Mouse (Mus musculus): ENCODE data around the gene Olfml2a. TPM values are rescaled to one million over a fixed set of nuclear protein-coding genes. Genes with fewer than 3 reads are reported as not detected.
A peak's percentile ranks its signal among the peaks of the same experiment; 100 is the strongest.

The Olfml2a gene
- polyA plus RNA-seq, 1 experiment from 2014 or later = 2.7 TPM

DNA sequence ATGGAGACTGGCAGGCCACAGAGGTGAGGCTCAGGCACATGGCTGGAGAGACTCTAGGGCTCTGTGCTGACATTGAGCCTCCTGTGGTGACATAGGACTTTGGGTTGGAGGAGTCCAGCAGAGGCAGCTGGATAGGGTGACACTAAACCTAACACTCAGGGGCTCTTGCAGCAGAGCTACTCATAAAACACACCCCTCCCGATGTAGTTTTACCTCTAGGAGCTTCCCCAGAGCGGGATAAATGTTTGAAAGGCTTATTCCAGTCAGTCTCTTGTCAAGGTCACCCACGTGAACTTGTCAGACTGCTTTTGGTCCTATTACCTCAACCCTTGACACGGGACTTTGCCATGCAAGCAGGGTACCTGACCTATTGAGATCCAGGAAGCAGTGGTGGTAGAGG lies 67.6 kb downstream of the Olfml2a start:
- no peak overlapping the region for H3K9ac ChIP-seq (ENCODE audit: low read depth, low read length)
- no peak for TF ChIP-seq CTCF (IDR thresholded peaks at IDR 0.05; ENCODE audit: low read depth)
- DNase-seq (ENCODE audit: low spot score) (no peak), ATAC-seq (replicated peaks; ENCODE audit: low FRiP score, low read depth) (no peak)
- no peak overlapping the region for H3K4me3 ChIP-seq (replicated peaks; ENCODE audit: low read depth, low read length)
- no peaks in the 10 kb centered on the region for H3K27me3 ChIP-seq (ENCODE audit: insufficient read depth, low read length)
- H3K4me2 ChIP-seq (ENCODE audit: low read length) = no peak overlapping the region
- peaks cover 10% of the 10 kb centered on the region; the same call in 1 of the 2 replicates for H3K4me1 ChIP-seq (replicated peaks; ENCODE audit: insufficient read depth, low read length)
- no peaks in the 10 kb centered on the region for H3K9me3 ChIP-seq (replicated peaks; ENCODE audit: low read length)
- 44% methylated on average over 4 of the region's 4 CpGs for WGBS
- no peak overlapping the region for H3K27ac ChIP-seq
- H3K36me3 ChIP-seq (ENCODE audit: insufficient read depth, low read length) = peaks cover 27% of the 10 kb centered on the region

DNA sequence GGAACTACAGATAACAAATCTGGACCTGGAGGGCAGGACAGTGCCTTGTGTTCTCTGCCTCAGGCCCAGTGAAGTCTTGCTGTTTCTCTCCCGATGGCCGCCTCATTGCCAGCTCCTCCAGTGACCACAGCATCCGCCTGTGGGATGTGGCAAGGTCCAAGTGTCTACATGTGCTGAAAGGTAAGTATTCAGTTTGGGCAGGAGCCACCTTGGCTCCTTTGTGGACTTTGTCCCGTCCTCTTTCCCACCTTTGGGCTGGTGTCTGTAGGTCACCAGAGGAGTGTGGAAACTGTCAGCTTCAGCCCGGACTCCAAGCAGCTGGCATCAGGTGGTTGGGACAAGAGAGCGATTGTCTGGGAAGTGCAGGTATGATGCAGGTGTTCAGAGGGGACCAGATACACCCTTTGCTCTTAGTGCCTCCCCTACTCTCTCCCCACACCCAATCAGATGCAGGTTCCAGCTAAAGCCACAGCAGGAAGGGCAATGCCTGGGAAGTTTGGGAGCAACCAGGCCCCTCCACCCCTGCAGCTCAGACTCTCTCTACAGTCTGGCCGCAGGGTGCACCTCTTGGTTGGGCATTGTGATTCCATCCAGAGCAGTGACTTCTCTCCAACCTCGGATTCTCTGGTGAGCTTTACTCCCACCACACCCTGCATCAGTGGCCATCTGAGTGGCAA lies 68.3 kb downstream of the Olfml2a start:
- no peaks in the 10 kb centered on the region for H3K27me3 ChIP-seq (ENCODE audit: insufficient read depth, low read length)
- no peak overlapping the region for H3K4me3 ChIP-seq (replicated peaks; ENCODE audit: low read depth, low read length)
- no peaks in the 10 kb centered on the region for H3K9me3 ChIP-seq (replicated peaks; ENCODE audit: low read length)
- no peak for DNase-seq (ENCODE audit: low spot score)
- TF ChIP-seq CTCF (IDR thresholded peaks at IDR 0.05; ENCODE audit: low read depth) = no peak
- 69% methylated on average over 8 of the region's 8 CpGs for WGBS
- no peak overlapping the region for H3K9ac ChIP-seq (ENCODE audit: low read depth, low read length)
- H3K27ac ChIP-seq = 0 out of 2 replicates have a peak overlapping the region, but pooled peaks have one; percentile 8
- H3K36me3 ChIP-seq (ENCODE audit: insufficient read depth, low read length) = peaks cover 27% of the 10 kb centered on the region
- no peak for ATAC-seq (replicated peaks; ENCODE audit: low FRiP score, low read depth)
- H3K4me1 ChIP-seq (replicated peaks; ENCODE audit: insufficient read depth, low read length) = peaks cover 10% of the 10 kb centered on the region; the same call in 1 of the 2 replicates
- no peak overlapping the region for H3K4me2 ChIP-seq (ENCODE audit: low read length)

DNA sequence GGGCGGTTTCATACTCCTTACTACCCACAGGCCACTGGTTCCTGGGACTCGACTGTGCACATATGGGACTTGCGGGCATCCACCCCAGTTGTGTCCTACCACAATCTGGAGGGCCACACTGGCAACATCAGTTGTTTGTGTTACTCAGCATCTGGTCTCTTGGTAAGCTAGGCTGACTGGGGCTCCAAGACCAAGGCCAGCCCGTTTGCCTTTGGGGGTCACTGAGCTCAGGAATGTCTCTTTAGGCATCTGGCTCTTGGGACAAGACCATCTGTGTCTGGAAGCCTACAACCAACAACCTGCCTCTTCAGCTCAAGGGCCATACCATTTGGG lies 68.8 kb downstream of the Olfml2a start:
- DNase-seq (ENCODE audit: low spot score) = no peak
- H3K4me3 ChIP-seq (replicated peaks; ENCODE audit: low read depth, low read length) = no peak overlapping the region
- no peak overlapping the region for H3K4me2 ChIP-seq (ENCODE audit: low read length)
- H3K36me3 ChIP-seq (ENCODE audit: insufficient read depth, low read length) = peaks cover 27% of the 10 kb centered on the region
- TF ChIP-seq CTCF (IDR thresholded peaks at IDR 0.05; ENCODE audit: low read depth) = no peak
- H3K27me3 ChIP-seq (ENCODE audit: insufficient read depth, low read length) = no peaks in the 10 kb centered on the region
- H3K27ac ChIP-seq = no peak overlapping the region
- no peaks in the 10 kb centered on the region for H3K9me3 ChIP-seq (replicated peaks; ENCODE audit: low read length)
- H3K9ac ChIP-seq (ENCODE audit: low read depth, low read length) = no peak overlapping the region
- 74% methylated on average over 4 of the region's 4 CpGs for WGBS
- ATAC-seq (replicated peaks; ENCODE audit: low FRiP score, low read depth) = no peak
- H3K4me1 ChIP-seq (replicated peaks; ENCODE audit: insufficient read depth, low read length) = peaks cover 10% of the 10 kb centered on the region; the same call in 1 of the 2 replicates

DNA sequence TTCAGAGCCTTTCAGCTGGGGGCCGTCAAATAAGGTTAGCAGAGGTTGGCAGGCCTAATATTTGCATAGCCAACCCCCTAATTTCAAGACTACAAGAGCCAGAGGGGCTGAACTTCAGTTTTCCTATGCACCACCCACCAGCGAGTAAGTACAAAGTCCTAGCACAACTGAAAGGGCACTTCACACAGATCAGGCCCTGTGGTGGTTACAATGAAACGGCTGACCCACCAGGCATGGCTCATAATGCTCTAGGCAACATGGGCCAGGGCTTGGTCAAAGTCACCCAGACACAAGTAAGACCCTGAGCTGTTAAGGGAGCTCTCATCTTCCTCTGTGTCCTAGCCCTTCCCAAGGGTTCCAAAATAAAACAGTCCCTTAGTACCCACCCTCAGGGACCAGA lies 70.1 kb downstream of the Olfml2a start:
- DNase-seq (ENCODE audit: low spot score) = no peak
- no peak overlapping the region for H3K4me3 ChIP-seq (replicated peaks; ENCODE audit: low read depth, low read length)
- H3K36me3 ChIP-seq (ENCODE audit: insufficient read depth, low read length) = peaks cover 27% of the 10 kb centered on the region
- WGBS = 70% methylated on average over 3 of the region's 3 CpGs
- no peak for ATAC-seq (replicated peaks; ENCODE audit: low FRiP score, low read depth)
- no peaks in the 10 kb centered on the region for H3K27me3 ChIP-seq (ENCODE audit: insufficient read depth, low read length)
- no peak overlapping the region for H3K27ac ChIP-seq
- no peak for TF ChIP-seq CTCF (IDR thresholded peaks at IDR 0.05; ENCODE audit: low read depth)
- H3K9me3 ChIP-seq (replicated peaks; ENCODE audit: low read length) = no peaks in the 10 kb centered on the region
- H3K4me1 ChIP-seq (replicated peaks; ENCODE audit: insufficient read depth, low read length) = peaks cover 10% of the 10 kb centered on the region; the same call in 1 of the 2 replicates
- H3K9ac ChIP-seq (ENCODE audit: low read depth, low read length) = no peak overlapping the region
- no peak overlapping the region for H3K4me2 ChIP-seq (ENCODE audit: low read length)

DNA sequence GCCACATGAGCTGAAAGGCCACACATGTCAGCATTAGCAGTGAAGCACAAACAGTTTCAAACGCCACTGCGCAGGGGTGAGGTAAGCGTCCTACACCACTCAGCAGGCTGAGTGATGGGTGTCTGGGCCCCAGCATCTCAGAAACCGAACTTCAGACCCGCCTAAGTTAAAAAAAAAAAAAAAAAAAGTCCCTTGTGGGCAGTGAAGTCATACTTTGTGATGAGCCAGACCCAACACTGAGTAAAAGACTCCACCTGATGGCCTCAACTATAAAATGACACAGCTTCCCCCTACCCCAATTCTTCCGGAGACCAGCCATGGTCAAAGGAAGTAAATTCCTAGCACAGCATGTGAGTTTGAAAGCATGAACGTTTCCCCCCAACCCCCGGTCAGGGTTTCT lies 71.3 kb downstream of the Olfml2a start:
- Histone ChIP-seq H3K9ac (ENCODE audit: low read depth, low read length) (0 out of 2 replicates have a peak overlapping the region, but pooled peaks have one; percentile 76), H3K27me3 (ENCODE audit: insufficient read depth, low read length) (no peaks in the 10 kb centered on the region), H3K27ac (no peak overlapping the region), H3K9me3 (replicated peaks; ENCODE audit: low read length) (no peaks in the 10 kb centered on the region), H3K36me3 (ENCODE audit: insufficient read depth, low read length) (peaks cover 27% of the 10 kb centered on the region), H3K4me2 (ENCODE audit: low read length) (peak overlapping the region; percentile 54), H3K4me3 (replicated peaks; ENCODE audit: low read depth, low read length) (no peak overlapping the region), H3K4me1 (replicated peaks; ENCODE audit: insufficient read depth, low read length) (peaks cover 10% of the 10 kb centered on the region)
- ATAC-seq (replicated peaks; ENCODE audit: low FRiP score, low read depth) (no peak), DNase-seq (ENCODE audit: low spot score) (no peak)
- 46% methylated on average over 8 of the region's 8 CpGs for WGBS
- no peak for TF ChIP-seq CTCF (IDR thresholded peaks at IDR 0.05; ENCODE audit: low read depth)

GRCm38 (mm10) chr2:39003512-39003911 lies 71.7 kb downstream of the Olfml2a start:
- no peak overlapping the region for H3K27ac ChIP-seq
- TF ChIP-seq CTCF (IDR thresholded peaks at IDR 0.05; ENCODE audit: low read depth) = no peak
- H3K9me3 ChIP-seq (replicated peaks; ENCODE audit: low read length) = no peaks in the 10 kb centered on the region
- H3K4me2 ChIP-seq (ENCODE audit: low read length) = peak overlapping the region; percentile 54
- H3K36me3 ChIP-seq (ENCODE audit: insufficient read depth, low read length) = peaks cover 27% of the 10 kb centered on the region
- ATAC-seq (replicated peaks; ENCODE audit: low FRiP score, low read depth) (no peak), DNase-seq (ENCODE audit: low spot score) (no peak)
- peak overlapping the region; percentile 76; the same call in 1 of the 2 replicates for H3K9ac ChIP-seq (ENCODE audit: low read depth, low read length)
- peaks cover 10% of the 10 kb centered on the region for H3K4me1 ChIP-seq (replicated peaks; ENCODE audit: insufficient read depth, low read length)
- H3K4me3 ChIP-seq (replicated peaks; ENCODE audit: low read depth, low read length) = peak overlapping the region; percentile 51; the same call in 1 of the 2 replicates
- WGBS = 67% methylated on average over 5 of the region's 5 CpGs
- H3K27me3 ChIP-seq (ENCODE audit: insufficient read depth, low read length) = no peaks in the 10 kb centered on the region

Measured in kidney, postnatal 0 days (tissue).